ENCODE assay signal across 36 mouse cellular contexts in the genomic region with DNA sequence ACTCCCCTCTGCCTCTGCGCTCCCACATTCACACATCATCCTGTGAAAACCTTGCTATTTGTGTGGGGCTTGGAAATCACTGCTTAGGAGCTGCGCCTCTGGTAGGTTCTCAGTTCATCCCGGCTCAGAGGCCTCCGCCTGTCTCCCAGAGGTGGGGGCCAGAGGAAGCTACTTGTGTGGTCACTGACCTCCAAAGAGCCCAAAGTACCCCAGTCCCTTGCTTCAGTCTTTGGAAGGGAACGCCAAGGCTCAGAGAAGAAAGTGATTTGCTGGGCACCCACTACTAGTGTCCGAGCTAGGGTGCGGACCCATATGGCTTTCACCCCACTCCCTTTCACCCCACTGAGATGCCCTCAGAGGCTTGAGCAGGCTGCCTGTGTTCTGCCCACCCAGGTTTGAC. TPM values are rescaled to one million over a fixed set of nuclear protein-coding genes. Genes with fewer than 3 reads are reported as not detected.
"Had no signal": no experiment of that assay in that cellular context is flagged by ENCODE, and none has a peak within 500 bp of the region (broad histone marks: within the 10 kb centered on the region; RNA-seq: fewer than 3 reads in every experiment).

A gene (minus strand): TSS at position 101 of the 400 bp plus-strand sequence.

- H3K4me1 ChIP-seq: limb, embryonic 10.5 days; limb, embryonic 12.5 days; limb, embryonic 13.5 days; limb, embryonic 15.5 days; liver, embryonic 12.5 days; liver, embryonic 13.5 days; liver, embryonic 15.5 days; lung, embryonic 15.5 days; megakaryocyte, embryonic 14.5 days; midbrain, embryonic 10.5 days; midbrain, embryonic 12.5 days; neural tube, embryonic 12.5 days had no signal

- H3K9me3 ChIP-seq: limb, embryonic 10.5 days; limb, embryonic 12.5 days; limb, embryonic 13.5 days; limb, embryonic 15.5 days; liver, embryonic 12.5 days; liver, embryonic 13.5 days; liver, embryonic 15.5 days; lung, embryonic 15.5 days; megakaryocyte, embryonic 14.5 days; midbrain, embryonic 10.5 days; midbrain, embryonic 12.5 days; neural tube, embryonic 12.5 days had no signal

- H3K4me3 ChIP-seq: left cerebral cortex, adult 2 months; limb, embryonic 10.5 days; limb, embryonic 12.5 days; limb, embryonic 13.5 days; limb, embryonic 15.5 days; liver, embryonic 12.5 days; liver, embryonic 13.5 days; liver, embryonic 15.5 days; lung, embryonic 15.5 days; megakaryocyte, embryonic 14.5 days; midbrain, embryonic 10.5 days; midbrain, embryonic 12.5 days; myocyte; neural tube, embryonic 12.5 days had no signal

- DNase-seq: left cerebral cortex, postnatal 4 days; liver; liver, embryonic 13.5 days; liver, postnatal 0 days; lung, adult 2 months; lung, embryonic 14.5 days; lung, postnatal 10 days; lung, postnatal 14 days; lung, postnatal 36 days; lung, postnatal 4 days; midbrain, embryonic 14.5 days had no signal

- ATAC-seq: liver, embryonic 12.5 days; liver, postnatal 0 days; lung, postnatal 0 days; midbrain, embryonic 16.5 days had no signal

- H3K27ac ChIP-seq: left cerebral cortex, adult 2 months; limb, embryonic 10.5 days; limb, embryonic 12.5 days; limb, embryonic 13.5 days; limb, embryonic 15.5 days; liver, embryonic 12.5 days; liver, embryonic 13.5 days; liver, embryonic 14.5 days; liver, embryonic 15.5 days; lung, embryonic 15.5 days; macrophage; midbrain, embryonic 10.5 days; midbrain, embryonic 12.5 days; neural tube, embryonic 12.5 days had no signal

- H3K36me3 ChIP-seq: limb, embryonic 10.5 days; limb, embryonic 12.5 days; limb, embryonic 13.5 days; limb, embryonic 15.5 days; liver, embryonic 12.5 days; liver, embryonic 13.5 days; liver, embryonic 15.5 days; lung, embryonic 15.5 days; midbrain, embryonic 10.5 days; midbrain, embryonic 12.5 days; neural tube, embryonic 12.5 days had no signal

- H3K4me2 ChIP-seq: limb, embryonic 12.5 days; limb, embryonic 13.5 days; limb, embryonic 15.5 days; liver, embryonic 11.5 days; liver, embryonic 12.5 days; liver, embryonic 13.5 days; liver, embryonic 15.5 days; lung, embryonic 14.5 days; lung, embryonic 15.5 days; midbrain, embryonic 11.5 days; midbrain, embryonic 12.5 days; neural tube, embryonic 12.5 days had no signal

- H3K9ac ChIP-seq: limb, embryonic 12.5 days; limb, embryonic 13.5 days; limb, embryonic 15.5 days; liver, embryonic 12.5 days; liver, embryonic 13.5 days; liver, embryonic 14.5 days; liver, embryonic 15.5 days; liver, postnatal 0 days; lung, embryonic 14.5 days; lung, embryonic 15.5 days; midbrain, embryonic 12.5 days; neural tube, embryonic 12.5 days had no signal

- H3K27me3 ChIP-seq: limb, embryonic 12.5 days; limb, embryonic 13.5 days; liver, embryonic 12.5 days; liver, embryonic 15.5 days; lung, embryonic 15.5 days; midbrain, embryonic 12.5 days; neural tube, embryonic 12.5 days had no signal

RNA-seq across cellular contexts. Expression of the gene that starts here (rescaled TPM):
- polyA plus RNA-seq: limb, embryonic 10.5 days; limb, embryonic 11.5 days; limb, embryonic 12.5 days; limb, embryonic 13.5 days; limb, embryonic 14.5 days; limb, embryonic 15.5 days; liver, adult 2 months; liver, embryonic 11.5 days; liver, embryonic 12.5 days; liver, embryonic 13.5 days; liver, embryonic 14.5 days; liver, embryonic 15.5 days; liver, embryonic 16.5 days; liver, postnatal 0 days; lung, embryonic 14.5 days; lung, embryonic 16.5 days; macrophage; midbrain, embryonic 10.5 days; midbrain, embryonic 11.5 days; midbrain, embryonic 12.5 days; midbrain, embryonic 14.5 days; midbrain, embryonic 16.5 days; myocyte; neural tube, embryonic 11.5 days; neural tube, embryonic 12.5 days had no signal
